Mouse (Mus musculus) cerebellum, adult 2 months (tissue): ENCODE results near the gene Gzf1.

Experiments
- CTCF ChIP-seq: fragments of 200-500 bp; IDR thresholded peaks from 2 replicates; pipeline ENCODE4 v1.5.1; 2011; ENCODE audit warnings: low read depth, mild to moderate bottlenecking, control low read depth, low read length, moderate library complexity, borderline replicate concordance; ENCODE audit not compliant: insufficient read depth
- POLR2A ChIP-seq: fragments of 200-500 bp; IDR thresholded peaks from 2 replicates; pipeline ENCODE4 v1.6.1; 2011; ENCODE audit warnings: low read length, control low read depth, borderline replicate concordance; ENCODE audit not compliant: insufficient read depth

GRCm38 (mm10) chr2:148732327-148733000, 51.6 kb downstream of the Gzf1 start, which contains the start of gene Napb:
- TF ChIP-seq POLR2A: peak; percentile 100
- no peak for TF ChIP-seq CTCF
